Mouse (Mus musculus) MEL (cell line): ENCODE results near the gene Tppp3. TPM values are rescaled to one million over a fixed set of nuclear protein-coding genes. Genes with fewer than 3 reads are reported as not detected.

Experiments used
- DNase-seq: peaks from one replicate; pipeline ENCODE4 v3.0.0; 2011; ENCODE audit warnings: low read depth, low spot score
- H3K27ac ChIP-seq: 2 replicates; pipeline ENCODE4 v1.5.1; 2012; ENCODE audit warnings: low read depth, mild to moderate bottlenecking, control low read depth, low read length, moderate library complexity; ENCODE audit not compliant: control insufficient read depth
- H3K27me3 ChIP-seq, 2 experiments: fragments of 150-350 bp in 1 of 2; sonication (generic) in 1 of 2; 2 replicates each; pipeline ENCODE4 v1.6.1; 2012; ENCODE audit warnings: low read length in 2 of 2, mild to moderate bottlenecking in 2 of 2, improper control_type of control experiment in 1 of 2, moderate library complexity in 1 of 2; ENCODE audit not compliant: insufficient read depth in 2 of 2, control insufficient read depth in 1 of 2
- H3K36me3 ChIP-seq, 2 experiments: 2 replicates each; pipeline ENCODE4 v1.6.1; 2012 to 2014; ENCODE audit warnings: low read length in 2 of 2, improper control_type of control experiment in 1 of 2, inconsistent platforms in 1 of 2, mild to moderate bottlenecking in 1 of 2; ENCODE audit not compliant: insufficient read depth in 2 of 2, control insufficient read depth in 1 of 2
- H3K4me1 ChIP-seq, 2 experiments: fragments of 150-350 bp in 1 of 2; sonication (generic) in 1 of 2; 2 replicates each; pipeline ENCODE4 v1.6.1; 2012; ENCODE audit warnings: low read length in 2 of 2, improper control_type of control experiment in 1 of 2, mild to moderate bottlenecking in 1 of 2; ENCODE audit not compliant: insufficient read depth in 2 of 2, control insufficient read depth in 1 of 2
- H3K4me3 ChIP-seq, 2 experiments: fragments of 150-350 bp in 1 of 2; sonication (generic) in 1 of 2; 2 replicates each; pipeline ENCODE4 v1.5.1; 2012; ENCODE audit warnings: low read depth in 2 of 2, low read length in 2 of 2, mild to moderate bottlenecking in 2 of 2, moderate library complexity in 2 of 2, control low read depth in 1 of 2, improper control_type of control experiment in 1 of 2; ENCODE audit not compliant: control insufficient read depth in 1 of 2, insufficient read depth in 1 of 2
- H3K79me2 ChIP-seq: 2 replicates; pipeline ENCODE4 v1.6.1; 2012; ENCODE audit warnings: mild to moderate bottlenecking, low read length, moderate library complexity; ENCODE audit not compliant: control insufficient read depth, poor library complexity, insufficient read depth
- H3K9ac ChIP-seq: 2 replicates; pipeline ENCODE4 v1.6.1; 2012; ENCODE audit warnings: low read depth, mild to moderate bottlenecking, control low read depth, low read length, moderate library complexity; ENCODE audit not compliant: control insufficient read depth, poor library complexity, severe bottlenecking
- H3K9me3 ChIP-seq: fragments of 150-350 bp; sonication (generic); replicated peaks from 2 replicates; pipeline ENCODE4 v1.6.1; 2012; ENCODE audit warnings: mild to moderate bottlenecking, low read length, improper control_type of control experiment, moderate library complexity; ENCODE audit not compliant: insufficient read depth
- BHLHE40 ChIP-seq: IDR thresholded peaks from 2 replicates; pipeline ENCODE4 v1.6.1; 2012; ENCODE audit warnings: low read depth, mild to moderate bottlenecking, inconsistent platforms, low read length, improper control_type of control experiment, borderline replicate concordance
- CHD1 ChIP-seq: IDR thresholded peaks from 2 replicates; pipeline ENCODE4 v1.6.1; 2012; ENCODE audit warnings: low read depth, mild to moderate bottlenecking, inconsistent platforms, low read length, improper control_type of control experiment
- CHD2 ChIP-seq: IDR thresholded peaks from 2 replicates; pipeline ENCODE4 v1.6.1; 2011; ENCODE audit warnings: low read length, improper control_type of control experiment
- EP300 ChIP-seq, 2 experiments: IDR thresholded peaks; 2 replicates each; pipeline ENCODE4 v1.6.1; 2011; ENCODE audit warnings: improper control_type of control experiment in 2 of 2, low read length in 2 of 2, low read depth in 1 of 2, mild to moderate bottlenecking in 1 of 2
- HCFC1 ChIP-seq: IDR thresholded peaks from 2 replicates; pipeline ENCODE4 v1.6.1; 2012; ENCODE audit warnings: low read depth, mild to moderate bottlenecking, inconsistent platforms, low read length, improper control_type of control experiment, moderate library complexity
- MAFK ChIP-seq: IDR thresholded peaks from 2 replicates; pipeline ENCODE4 v1.6.1; 2011; ENCODE audit warnings: low read depth, mild to moderate bottlenecking, low read length, improper control_type of control experiment, borderline replicate concordance
- MXI1 ChIP-seq: IDR thresholded peaks from 2 replicates; pipeline ENCODE4 v1.6.1; 2011; ENCODE audit warnings: mild to moderate bottlenecking, low read depth, low read length, improper control_type of control experiment
- MYC ChIP-seq: IDR thresholded peaks from 2 replicates; pipeline ENCODE4 v1.6.1; 2011; ENCODE audit warnings: low read depth, mild to moderate bottlenecking, low read length, improper control_type of control experiment, moderate library complexity
- NELFE ChIP-seq: IDR thresholded peaks from 2 replicates; pipeline ENCODE4 v1.6.1; 2011; ENCODE audit warnings: low read depth, low read length, improper control_type of control experiment
- POLR2AphosphoS5 ChIP-seq: IDR thresholded peaks from 2 replicates; pipeline ENCODE4 v1.6.1; 2012; ENCODE audit warnings: low read depth, borderline replicate concordance, mild to moderate bottlenecking, inconsistent platforms, low read length, moderate library complexity, mixed read lengths
- RCOR1 ChIP-seq: IDR thresholded peaks from 2 replicates; pipeline ENCODE4 v1.6.1; 2012; ENCODE audit warnings: low read depth, mild to moderate bottlenecking, inconsistent platforms, low read length, improper control_type of control experiment
- TCF12 ChIP-seq: IDR thresholded peaks from 2 replicates; pipeline ENCODE4 v1.6.1; 2014; ENCODE audit warnings: low read depth, mild to moderate bottlenecking, inconsistent platforms, low read length, improper control_type of control experiment, moderate library complexity
- UBTF ChIP-seq: IDR thresholded peaks from 2 replicates; pipeline ENCODE4 v1.6.1; 2012; ENCODE audit warnings: low read depth, mild to moderate bottlenecking, inconsistent platforms, low read length, improper control_type of control experiment, moderate library complexity, borderline replicate concordance; ENCODE audit not compliant: insufficient read depth
- USF2 ChIP-seq, 2 experiments: IDR thresholded peaks; 2 replicates each; pipeline ENCODE4 v1.6.1; 2011 to 2012; ENCODE audit warnings: improper control_type of control experiment in 2 of 2, low read length in 2 of 2, borderline replicate concordance in 1 of 2, inconsistent platforms in 1 of 2, low read depth in 1 of 2, mild to moderate bottlenecking in 1 of 2; ENCODE audit not compliant: insufficient read depth in 1 of 2
- ZC3H11A ChIP-seq: IDR thresholded peaks from 2 replicates; pipeline ENCODE4 v1.6.1; 2012; ENCODE audit warnings: low read depth, mild to moderate bottlenecking, inconsistent platforms, low read length, improper control_type of control experiment
- ZKSCAN1 ChIP-seq: IDR thresholded peaks from 2 replicates; pipeline ENCODE4 v1.6.1; 2012; ENCODE audit warnings: low read depth, mild to moderate bottlenecking, inconsistent platforms, low read length, improper control_type of control experiment, moderate library complexity
- ZMIZ1 ChIP-seq: IDR thresholded peaks from 2 replicates; pipeline ENCODE4 v1.6.1; 2012; ENCODE audit warnings: low read depth, mild to moderate bottlenecking, inconsistent platforms, low read length, improper control_type of control experiment, moderate library complexity
- polyA plus RNA-seq, 2 experiments: library from polyadenylated mRNA; stranded (reverse) in 1 of 2; unstranded in 1 of 2; fragments of >175 nt in 1 of 2; fragments of >200 nt in 1 of 2; gene quantifications; 2 replicates each; pipeline versions ENCODE4 v1.2.1 to v1.2.4; 2012; ENCODE audit warnings: low replicate concordance in 2 of 2, low read depth in 1 of 2; ENCODE audit not compliant: insufficient read length in 2 of 2, insufficient read depth in 1 of 2, missing spikeins in 1 of 2
- total RNA-seq: library from RNA; depleted of rRNA; stranded (reverse); fragments of 300-350 nt; gene quantifications from 2 replicates; pipeline ENCODE4 v1.2.3, GENCODE M21; 2012

The Tppp3 gene
- total and polyA plus RNA-seq, 3 experiments, result 0.81 to 1.7 TPM; not detected in 1

GRCm38 (mm10) chr8:105438865-105439264 lies 32.5 kb downstream of the Tppp3 start (continued):
- TF ChIP-seq UBTF, result no peak

- no peak overlapping the region for H3K9ac ChIP-seq
- no peak overlapping the region for H3K4me3 ChIP-seq
- no peak for TF ChIP-seq MYC
- no peaks in the 10 kb centered on the region for H3K9me3 ChIP-seq
- no peaks in the 10 kb centered on the region for H3K79me2 ChIP-seq
- H3K4me1 ChIP-seq, result no peaks in the 10 kb centered on the region
- H3K27me3 ChIP-seq, result peaks cover 19 to 35% of the 10 kb centered on the region in 2 experiments
- H3K36me3 ChIP-seq, result no peaks in the 10 kb centered on the region
- no peak for DNase-seq
- no peak overlapping the region for H3K27ac ChIP-seq
Measured at GRCm38 (mm10) chr8:105437078-105437748, 34.1 kb downstream of the Tppp3 start.

- Histone ChIP-seq H3K9me3 (no peaks in the 10 kb centered on the region), H3K9ac (no peak overlapping the region), H3K4me3 (no peak overlapping the region), H3K27me3 (peaks cover 22 to 41% of the 10 kb centered on the region in 2 experiments), H3K27ac (no peak overlapping the region), H3K79me2 (no peaks in the 10 kb centered on the region), H3K4me1 (no peaks in the 10 kb centered on the region), H3K36me3 (no peaks in the 10 kb centered on the region)
- no peak for DNase-seq
- TF ChIP-seq USF2 (IDR thresholded peaks at IDR 0.05; ENCODE audit: borderline replicate concordance in 1 of 2, insufficient read depth in 1 of 2, low read depth in 1 of 2, low read length in 2 of 2) (no peak), MAFK (no peak), MXI1 (no peak), EP300 (IDR thresholded peaks at IDR 0.05; ENCODE audit: low read depth in 1 of 2, low read length in 2 of 2) (no peak), ZMIZ1 (no peak), NELFE (no peak), ZC3H11A (no peak), RCOR1 (no peak), HCFC1 (no peak), BHLHE40 (no peak), POLR2AphosphoS5 (no peak), CHD2 (no peak), ZKSCAN1 (no peak), TCF12 (no peak), CHD1 (no peak)
Measured at GRCm38 (mm10) chr8:105436218-105436617, 35.1 kb downstream of the Tppp3 start.
